Mouse (Mus musculus): ENCODE results near the gene Cbln4.

Cbln4 gene

DNA sequence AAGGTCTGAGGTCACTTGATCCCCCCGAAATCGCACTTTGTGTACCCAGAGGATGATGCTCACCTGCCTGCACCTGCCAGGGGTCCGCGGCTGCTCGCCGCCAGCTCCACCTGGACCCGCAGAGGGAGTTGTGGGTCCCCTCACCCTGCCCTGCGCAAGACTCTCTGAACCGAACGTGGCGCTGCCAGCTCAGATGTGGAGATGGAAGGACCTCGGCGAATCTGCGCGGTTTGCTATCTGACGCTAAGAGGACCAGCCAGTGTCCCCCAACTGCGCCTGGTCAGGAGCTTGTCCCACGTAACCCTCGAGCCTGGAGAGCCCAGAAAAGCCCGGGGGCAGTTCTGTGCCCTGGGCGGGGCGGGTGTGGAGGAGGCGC, at the start of gene Cbln4:
Gene Cbln4, minus strand, starts transcription at position 232 of the 376 bp plus-strand sequence.
- peak; percentile 5 to 10 for DNase-seq

DNA sequence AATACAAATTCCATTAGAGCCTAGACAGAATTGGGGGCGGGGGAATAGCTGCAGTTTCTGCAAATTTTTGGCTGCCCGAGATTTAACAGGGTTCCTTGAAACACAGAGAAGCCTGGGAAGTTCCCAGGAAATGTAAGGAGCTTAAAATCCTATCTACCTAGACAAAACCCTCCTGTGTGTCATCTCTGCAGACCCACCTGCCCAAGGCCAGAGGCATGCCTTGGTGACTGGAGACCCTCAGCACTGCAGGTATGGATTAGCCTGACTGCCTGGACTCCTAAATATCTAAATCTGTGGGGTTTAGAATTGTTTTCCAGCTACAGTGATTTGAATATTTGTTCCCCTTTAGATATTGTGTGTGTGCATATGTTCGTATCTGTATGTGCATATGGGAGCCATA, 35.3 kb upstream of the Cbln4 start:
- DNase-seq, result no peak

DNA sequence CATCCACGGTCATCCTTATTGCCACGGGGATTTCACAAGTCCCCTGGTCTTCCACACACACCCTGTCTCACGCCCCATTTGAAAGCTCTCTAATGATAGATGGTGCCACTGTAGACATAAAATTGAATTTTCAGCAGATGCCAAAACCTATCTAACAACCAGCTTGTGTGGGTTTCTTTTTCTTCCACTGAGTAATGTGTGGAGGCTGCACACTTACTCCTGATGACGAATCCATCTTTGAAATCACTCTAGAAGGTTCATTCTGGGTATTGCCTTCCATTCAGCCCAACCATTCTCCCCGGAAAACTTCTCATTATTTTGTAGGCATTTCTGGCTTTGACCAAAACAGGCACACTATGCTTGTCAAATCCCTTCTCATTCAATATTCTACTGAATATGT, 33.0 kb upstream of the Cbln4 start:
- no peak for DNase-seq

DNA sequence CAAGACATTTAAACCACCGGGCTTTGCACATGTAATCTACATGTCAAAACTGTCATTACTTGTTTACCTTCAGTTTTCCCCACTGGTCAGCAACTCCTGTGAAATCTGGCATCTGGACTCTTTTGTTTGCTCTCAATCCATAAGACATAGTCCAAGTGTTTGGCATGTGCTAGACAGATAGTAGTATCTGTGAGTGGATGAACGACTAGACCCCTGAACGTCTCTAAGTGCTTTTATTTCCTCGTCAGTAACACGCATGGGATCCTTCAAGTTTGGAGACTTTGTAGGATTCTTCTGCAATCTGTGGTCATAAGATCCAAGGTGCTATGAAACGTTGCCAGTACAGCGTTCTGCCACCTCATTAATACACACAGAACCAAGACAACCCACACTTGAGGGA, 19.6 kb upstream of the Cbln4 start:
- no peak for DNase-seq

DNA sequence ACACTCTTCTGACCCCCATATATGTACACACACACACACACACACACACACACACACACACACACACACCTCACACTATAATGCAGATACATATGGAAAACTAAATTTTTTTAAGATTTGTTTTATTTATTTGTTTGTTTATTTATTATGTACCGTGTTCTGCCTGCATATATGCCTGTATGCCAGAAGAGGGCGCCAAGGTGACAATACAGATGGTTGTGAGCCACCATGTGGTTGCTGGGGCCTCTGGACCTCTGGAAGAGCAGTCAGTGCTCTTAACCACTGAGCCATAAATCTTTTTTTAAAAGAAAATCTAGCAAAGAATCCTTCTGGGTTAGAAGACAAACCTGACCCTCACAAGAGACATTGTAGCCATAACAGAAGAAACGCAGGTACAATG, 16.5 kb upstream of the Cbln4 start:
- DNase-seq, result no peak

DNA sequence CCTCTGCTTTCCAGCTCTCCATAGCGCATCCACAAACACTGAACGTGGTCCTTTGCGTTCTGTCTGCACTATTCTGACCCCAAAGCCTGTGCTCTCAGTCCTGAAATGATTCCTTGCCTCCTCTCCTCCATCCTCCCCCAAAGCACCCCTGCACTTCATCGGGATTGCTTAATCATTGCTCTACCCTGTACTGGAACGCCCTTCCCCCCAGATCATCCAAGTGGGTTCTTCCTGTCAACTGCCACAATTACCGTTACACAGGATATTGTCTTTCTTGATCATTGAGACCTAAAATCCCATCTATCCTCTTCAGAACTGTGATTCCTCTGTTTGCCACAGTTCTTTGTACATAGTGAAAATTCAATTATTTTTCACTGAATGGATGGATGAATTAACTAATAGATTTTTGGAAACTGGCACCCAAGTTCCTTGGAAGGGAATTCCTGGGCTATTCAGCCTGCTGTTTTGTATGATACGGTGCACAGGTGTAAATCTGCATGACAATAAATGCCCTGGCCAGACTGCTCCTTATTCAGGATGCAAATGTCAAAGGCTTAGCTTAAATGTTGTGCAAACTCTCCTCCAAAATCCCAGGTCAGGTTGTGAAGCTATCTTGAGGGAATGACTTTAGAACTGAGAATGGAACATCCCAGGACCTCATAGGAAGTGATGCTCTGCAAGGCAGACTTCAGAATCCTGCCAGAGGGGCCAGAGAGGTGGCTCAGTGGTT, 15.8 kb upstream of the Cbln4 start:
- DNase-seq, result no peak

DNA sequence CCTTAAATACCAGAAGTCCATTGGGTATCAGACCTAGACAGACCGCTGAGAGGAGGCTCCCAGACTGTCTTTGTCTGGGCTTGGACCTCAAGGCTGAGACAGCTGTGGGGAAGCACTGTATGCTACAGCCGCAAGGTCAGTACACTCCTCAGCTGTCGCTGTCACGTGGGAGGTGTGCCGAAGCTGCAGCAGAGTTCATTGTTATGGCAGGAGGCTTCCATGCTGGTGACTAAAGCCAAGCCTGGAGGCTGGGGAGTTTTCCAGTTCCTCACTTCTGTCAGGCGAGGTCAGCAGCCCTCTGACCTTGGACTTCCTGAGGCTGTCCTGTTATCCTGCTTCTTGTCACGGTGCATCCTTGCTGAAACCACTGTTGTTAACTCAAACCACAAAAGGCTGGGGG, 2.7 kb upstream of the Cbln4 start:
- peak; percentile 36 to 47 for DNase-seq

DNA sequence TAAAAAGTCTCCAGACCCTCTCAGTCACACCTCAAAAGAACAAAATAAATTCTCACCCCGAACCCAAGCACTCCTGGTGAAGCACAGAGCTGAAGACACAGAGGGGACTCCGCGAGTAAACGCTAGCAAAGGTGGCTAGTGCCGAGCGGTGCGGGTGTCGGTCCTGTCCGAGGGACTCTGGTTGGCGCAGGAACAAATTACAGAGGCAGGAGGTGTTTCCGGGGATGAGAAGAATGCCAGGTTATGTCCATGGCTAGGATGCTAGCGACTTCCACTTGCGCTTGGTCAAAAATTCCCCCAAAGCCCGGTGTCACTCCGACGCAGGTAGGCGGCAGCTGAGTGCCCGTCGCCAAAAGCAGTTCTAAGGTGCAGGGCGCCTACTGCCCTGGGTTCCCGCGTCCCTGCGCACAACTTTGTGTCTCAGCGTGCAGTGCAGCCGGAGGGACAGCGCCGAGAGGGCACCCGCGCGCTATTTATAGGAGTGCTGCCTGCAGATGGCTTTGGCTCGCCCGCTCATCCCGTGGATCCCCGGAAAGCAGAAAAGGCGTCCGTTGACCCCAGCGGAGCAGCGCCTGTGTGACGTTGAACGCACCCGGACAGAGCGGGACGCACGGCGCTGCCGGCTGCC, 545 bp downstream of the Cbln4 start:
- peak; percentile 5 to 26 for DNase-seq

DNA sequence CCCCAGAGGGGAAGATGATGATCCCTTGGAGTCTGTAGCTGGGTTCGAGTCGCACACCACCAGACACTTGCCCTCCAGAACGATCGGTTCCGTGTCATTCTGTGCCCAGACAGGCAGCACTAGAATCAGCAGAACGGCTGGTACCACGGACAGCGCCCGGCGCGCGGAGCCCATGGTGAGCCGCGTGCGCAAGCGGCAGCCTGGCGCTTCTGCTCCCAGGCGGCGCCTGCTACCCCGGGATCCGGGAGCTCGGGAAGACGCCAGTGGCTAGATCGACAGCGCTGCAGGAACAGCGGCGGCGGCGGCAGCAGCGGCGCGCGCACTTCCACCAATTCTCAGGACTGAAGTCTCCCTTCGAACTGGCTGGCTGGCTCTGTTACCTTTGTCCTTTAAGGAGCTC, 1.1 kb downstream of the Cbln4 start:
- peak; percentile 96 to 97 for DNase-seq

DNA sequence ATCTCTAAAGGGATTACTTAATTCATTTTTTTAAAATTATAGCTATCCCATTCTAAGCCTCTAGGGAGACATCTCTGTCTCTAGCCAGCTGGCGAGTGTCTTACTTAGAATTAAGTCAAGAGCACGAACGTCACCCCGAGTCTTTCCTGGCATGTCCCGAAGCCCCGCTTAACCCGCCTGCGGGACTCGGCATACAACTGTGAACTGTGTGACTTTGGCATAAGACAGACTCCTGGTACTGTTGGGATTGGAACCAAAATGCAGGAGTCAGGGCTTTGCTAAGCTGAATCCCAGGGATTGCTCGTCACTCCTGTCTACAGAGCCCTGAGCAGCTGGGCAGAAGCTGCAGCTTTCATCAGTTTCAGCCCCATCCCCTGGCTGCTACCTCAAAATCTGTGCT, 2.4 kb downstream of the Cbln4 start:
- no peak for DNase-seq

DNA sequence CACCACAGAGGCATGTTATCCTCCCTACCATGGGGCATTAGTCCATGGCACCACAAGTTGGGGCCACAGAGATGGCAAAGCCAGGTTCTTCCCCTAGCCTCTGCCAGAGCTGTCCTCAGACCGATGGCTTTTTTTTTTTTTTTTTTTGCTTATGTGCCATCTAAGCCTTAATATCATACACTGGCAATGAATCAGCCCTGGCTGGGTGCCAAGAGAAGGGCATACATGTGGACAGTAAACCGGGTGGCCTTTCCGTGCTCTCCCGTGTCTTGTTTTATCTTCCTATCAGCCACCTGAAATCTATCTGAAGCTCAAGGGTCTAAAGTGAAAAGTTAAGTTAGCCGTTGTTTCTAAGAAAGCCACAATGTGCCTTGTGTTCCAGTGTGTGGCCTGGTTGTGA, 3.7 kb downstream of the Cbln4 start:
- no peak for DNase-seq

DNA sequence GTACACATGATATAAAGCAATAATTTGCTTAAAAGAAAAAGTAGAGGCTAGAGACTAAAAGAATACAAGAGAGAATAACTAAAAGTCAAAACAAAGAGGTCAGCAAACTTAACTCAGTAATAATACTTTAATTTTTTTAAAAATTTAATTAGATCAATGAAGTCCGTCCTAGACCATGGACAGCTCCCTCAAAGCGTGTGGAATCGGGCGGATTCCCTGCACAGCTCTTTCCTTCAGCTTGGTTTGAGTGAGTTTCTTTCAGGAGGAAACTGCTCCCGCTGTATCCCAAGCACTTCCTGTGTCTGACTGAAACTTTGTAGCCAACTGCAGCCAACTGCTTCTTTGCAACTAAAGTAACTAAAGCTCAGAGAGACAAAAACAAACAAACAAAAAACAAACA, 9.0 kb downstream of the Cbln4 start:
- peak; percentile 26 to 28 for DNase-seq

DNA sequence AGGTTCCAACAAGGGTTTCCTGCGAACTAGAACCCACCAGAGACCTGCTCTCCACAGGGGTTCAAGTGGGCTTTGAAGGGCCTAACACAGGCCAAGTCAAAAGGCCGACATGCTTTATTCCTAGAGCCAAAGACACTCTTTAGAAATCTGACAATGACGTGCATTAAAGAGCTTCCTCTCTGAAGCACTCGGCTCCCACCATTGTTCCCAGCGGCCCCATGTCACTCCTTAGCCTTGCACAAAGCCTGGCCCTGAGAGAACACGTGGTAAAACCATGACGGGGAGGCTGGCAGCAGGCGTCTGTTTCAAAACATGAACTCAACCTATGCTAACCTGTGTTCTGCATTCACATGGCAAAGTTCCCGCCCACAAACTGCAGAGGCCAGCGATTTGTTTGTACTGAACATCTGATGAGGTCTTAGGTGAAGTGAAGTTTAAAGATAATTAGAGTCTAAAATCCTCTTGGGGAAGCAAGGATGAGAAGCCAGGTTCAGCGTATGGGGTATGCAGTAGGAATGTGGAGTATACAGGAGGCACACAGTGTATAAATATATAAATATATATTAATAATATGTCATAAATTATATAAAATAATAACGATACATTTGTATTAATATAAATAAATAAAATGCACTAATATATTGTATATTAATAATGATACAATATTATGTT, 17.7 kb downstream of the Cbln4 start:
- no peak for DNase-seq

DNA sequence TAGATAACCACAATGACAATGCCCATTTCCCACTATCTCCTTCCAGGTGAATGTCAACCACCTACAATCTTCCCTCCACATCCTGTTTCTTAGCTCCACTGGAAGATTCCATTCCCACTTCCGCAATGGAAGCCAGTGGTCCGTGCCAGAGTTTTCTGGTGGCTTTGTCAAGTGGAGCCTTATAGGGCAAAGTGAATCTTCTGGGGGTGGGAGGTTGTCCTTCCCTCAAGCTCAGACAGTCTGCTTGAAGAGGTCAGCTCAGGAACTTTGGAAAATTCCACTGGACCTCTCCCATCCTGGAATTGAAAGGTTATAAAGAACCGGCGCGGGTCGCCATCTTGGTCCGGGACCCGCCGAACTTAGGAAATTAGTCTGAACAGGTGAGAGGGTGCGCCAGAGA, 36.5 kb downstream of the Cbln4 start:
- no peak for DNase-seq

DNA sequence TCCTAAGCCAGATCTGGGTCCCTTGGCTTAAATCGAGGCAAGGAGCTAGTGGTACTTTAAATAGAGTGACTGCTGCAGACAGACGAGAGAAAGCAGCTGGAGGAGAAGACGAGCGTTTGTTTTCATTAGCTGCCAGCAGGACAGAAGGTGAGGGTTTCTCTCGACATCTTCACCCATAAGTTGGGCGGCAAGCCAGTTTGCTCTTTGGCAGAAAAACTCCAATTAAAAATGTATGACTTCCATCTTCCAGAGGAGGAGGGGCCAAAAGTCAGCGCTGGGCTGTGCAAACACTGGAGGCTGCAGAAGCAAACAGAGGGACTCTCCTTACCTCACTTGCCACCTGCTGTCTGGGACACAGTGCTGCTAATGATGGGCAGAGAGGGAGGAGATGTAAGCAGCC, 37.3 kb downstream of the Cbln4 start:
- DNase-seq, result peak; percentile 55 to 57

DNA sequence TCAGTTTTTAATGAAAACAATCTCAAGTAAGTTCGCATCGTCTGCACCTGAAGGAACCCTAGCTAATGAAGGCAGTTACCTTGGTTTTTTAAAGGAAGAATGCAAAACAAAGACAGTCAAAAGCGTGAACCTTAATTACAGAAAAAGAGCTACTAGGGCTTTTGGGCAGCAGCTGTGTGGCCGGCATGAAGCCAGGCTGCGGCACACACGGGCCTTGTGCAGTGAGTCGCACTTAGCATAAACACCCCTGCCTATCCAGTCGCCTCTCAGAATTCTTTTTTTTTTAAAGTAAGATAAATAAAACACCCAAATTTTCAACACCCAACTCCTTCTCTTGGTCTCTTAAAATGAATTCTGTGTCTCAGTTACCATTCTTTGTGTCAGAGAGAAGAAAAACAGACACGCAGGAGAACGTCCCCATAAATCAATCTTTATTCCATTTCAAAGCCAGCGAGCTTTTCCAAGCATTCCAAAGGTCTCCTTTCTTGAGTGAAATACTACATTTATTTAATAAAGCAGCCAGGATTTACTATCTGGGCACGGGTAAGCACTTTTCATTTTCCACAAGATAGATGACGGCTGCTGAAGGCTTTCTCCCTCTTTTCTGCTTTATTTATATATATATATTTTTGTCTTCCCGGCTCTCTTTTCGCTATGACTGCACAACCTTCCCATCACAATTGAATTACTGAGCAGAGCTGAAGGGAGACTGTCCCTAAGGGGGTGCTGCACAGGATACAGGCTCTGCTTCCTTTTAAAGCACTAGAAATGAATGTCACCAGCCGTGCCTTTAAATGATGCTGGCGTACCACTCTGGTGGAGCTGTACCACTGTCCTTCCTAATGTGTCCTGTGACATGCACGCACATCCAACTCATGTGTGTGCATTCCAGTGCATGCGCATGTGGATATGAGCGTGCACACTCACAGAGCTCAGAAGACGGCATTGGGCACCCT, 39.0 kb downstream of the Cbln4 start:
- DNase-seq, result peak; percentile 55

DNA sequence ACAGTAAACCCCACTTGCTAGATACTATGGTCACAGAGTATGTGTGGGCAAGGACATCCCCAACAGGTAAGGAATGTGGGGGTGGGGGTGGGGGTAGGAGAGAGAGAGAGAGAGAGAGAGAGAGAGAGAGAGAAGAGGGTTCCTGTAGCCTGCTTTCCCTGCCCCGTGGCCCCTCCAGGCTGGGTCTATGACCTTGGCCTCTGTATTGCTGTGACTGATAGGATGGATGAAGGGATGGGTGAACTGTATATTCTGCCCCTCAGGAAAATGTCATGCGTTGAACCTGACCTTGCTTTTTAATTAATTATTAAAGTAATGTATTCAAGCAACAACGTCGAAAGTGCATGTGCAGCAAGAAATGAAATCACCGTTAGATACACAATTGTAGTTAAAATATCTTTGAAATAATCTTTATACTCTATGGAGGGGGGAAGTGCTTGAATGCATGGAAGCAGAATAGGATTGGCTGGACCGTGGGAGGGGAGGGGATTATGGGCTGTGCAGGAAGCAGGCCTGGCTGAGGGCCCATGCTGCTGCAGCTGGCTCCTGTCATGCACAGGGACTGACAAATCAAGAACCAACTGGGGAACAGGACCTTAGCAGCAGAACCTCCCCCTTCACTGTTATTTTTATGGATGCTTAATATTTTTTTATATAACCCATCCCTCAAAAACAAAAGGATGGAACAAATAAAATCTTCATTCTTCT, 46.1 kb downstream of the Cbln4 start:
- peak; percentile 84 to 86 for DNase-seq

DNA sequence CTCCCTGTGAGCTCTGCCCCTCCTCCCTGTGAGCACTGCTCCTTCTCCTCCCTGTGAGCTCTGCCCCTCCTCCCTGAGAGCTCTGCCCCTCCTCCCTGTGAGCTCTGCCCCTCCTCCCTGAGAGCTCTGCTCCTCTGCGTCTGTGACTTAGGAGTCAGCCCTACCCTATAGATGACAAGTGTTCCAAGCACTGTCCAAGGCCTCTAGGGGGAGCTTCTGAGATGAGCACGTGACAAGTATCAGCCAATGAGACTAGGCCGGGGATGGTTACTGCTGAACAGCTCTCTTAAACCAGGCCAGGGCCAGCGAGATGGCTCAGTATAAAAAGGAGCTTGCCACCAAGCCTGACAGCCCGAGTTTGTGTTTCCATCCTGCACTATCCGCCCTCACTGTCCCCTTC, 48.4 kb downstream of the Cbln4 start:
- peak in 1 of 2 experiments; percentile 12 for DNase-seq

DNA sequence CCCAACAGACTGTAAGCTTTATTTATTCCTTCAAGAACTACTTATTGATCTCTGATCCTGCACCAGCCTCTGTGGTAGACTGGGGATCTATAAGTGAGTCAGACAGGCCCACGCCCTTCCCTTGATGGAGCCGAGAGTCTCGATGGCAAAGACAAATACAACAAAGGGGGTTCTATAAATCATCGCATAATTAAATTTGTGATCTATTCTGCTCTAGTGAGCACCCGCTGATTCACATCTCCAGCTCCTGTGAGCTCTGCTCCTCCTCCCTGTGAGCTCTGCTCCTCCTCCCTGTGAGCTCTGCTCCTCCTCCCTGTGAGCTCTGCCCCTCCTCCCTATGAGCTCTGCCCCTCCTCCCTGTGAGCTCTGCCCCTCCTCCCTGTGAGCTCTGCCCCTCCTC, 49.0 kb downstream of the Cbln4 start:
- no peak for DNase-seq

DNA sequence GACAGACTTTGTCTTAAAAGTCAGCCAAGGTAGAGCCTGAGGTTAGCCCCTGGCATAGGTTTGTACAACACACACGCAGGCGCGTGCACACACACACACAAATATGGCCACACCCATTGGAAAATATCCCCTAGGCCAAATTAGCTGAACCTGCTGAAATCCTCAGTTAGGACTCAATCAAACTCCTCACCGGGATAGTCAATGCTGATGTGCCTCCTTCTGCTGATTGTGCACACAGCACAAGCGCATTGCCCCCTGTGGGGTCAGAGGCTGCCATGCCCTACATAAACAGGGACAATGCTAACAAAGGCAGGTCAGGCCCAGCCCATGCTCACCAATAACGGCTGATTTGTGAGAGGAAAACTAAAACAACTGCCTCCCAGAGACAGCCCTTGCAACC, 56.6 kb downstream of the Cbln4 start:
- DNase-seq, result no peak
